Mouse (Mus musculus) liver, adult 2 months (tissue): ENCODE measurements at regions not wholly inside any gene's neighbourhood (a gene's known extent, or its start where the extent isn't known, plus 50 kb on each side); places are given as distances from the start of the nearest gene placed in this dataset.

Experiments used
- DNase-seq: peaks from one replicate; pipeline ENCODE4 v3.0.0-alpha.2; 2011; ENCODE audit warnings: low read depth, low spot score; ENCODE audit errors: extremely low read depth
- H3K27ac ChIP-seq: fragments of 200-500 bp; replicated peaks from 2 replicates; pipeline ENCODE4 v1.5.1; 2012; ENCODE audit warnings: low read depth, mild to moderate bottlenecking, control low read depth, inconsistent platforms, low read length; ENCODE audit not compliant: insufficient read depth
- H3K27me3 ChIP-seq: fragments of 200-500 bp; 2 replicates; pipeline ENCODE4 v1.6.1; 2012; ENCODE audit warnings: mild to moderate bottlenecking, moderate library complexity, low read length, inconsistent platforms; ENCODE audit not compliant: control insufficient read depth, insufficient read depth
- H3K36me3 ChIP-seq: fragments of 200-500 bp; 2 replicates; pipeline ENCODE4 v1.6.1; 2012; ENCODE audit warnings: low read length, inconsistent platforms; ENCODE audit not compliant: control insufficient read depth, insufficient read depth
- H3K4me1 ChIP-seq: fragments of 200-500 bp; 2 replicates; pipeline ENCODE4 v1.6.1; 2011; ENCODE audit warnings: low read length; ENCODE audit not compliant: control insufficient read depth, insufficient read depth
- H3K4me3 ChIP-seq: fragments of 200-500 bp; 2 replicates; pipeline ENCODE4 v1.5.1; 2011; ENCODE audit warnings: low read depth, mild to moderate bottlenecking, control low read depth, low read length, moderate library complexity; ENCODE audit not compliant: insufficient read depth
- H3K79me2 ChIP-seq: fragments of 200-500 bp; 2 replicates; pipeline ENCODE4 v1.6.1; 2012; ENCODE audit warnings: inconsistent platforms, mild to moderate bottlenecking, low read length, moderate library complexity; ENCODE audit not compliant: control insufficient read depth, insufficient read depth
- H3K9ac ChIP-seq: fragments of 200-500 bp; 2 replicates; pipeline ENCODE4 v1.6.1; 2012; ENCODE audit warnings: low read depth, mild to moderate bottlenecking, control low read depth, inconsistent platforms, low read length
- CTCF ChIP-seq: fragments of 200-500 bp; IDR thresholded peaks from 2 replicates; pipeline ENCODE4 v1.5.1; 2011; ENCODE audit warnings: low read depth, low read length, control low read depth
- POLR2A ChIP-seq: fragments of 200-500 bp; IDR thresholded peaks from 2 replicates; pipeline ENCODE4 v1.6.1; 2011; ENCODE audit warnings: low read length, control low read depth; ENCODE audit not compliant: insufficient read depth; ENCODE audit errors: extremely low read depth
- WGBS: fragments of 180-500 bp; shearing (Covaris S2); methylation state at CpG from one replicate; pipeline ENCODE4 v1.1.7; 2018; 5-methylcytosine and 5-hydroxymethylcytosine counted together

GRCm38 (mm10) chr17:82731561-82731960 is 483.5 kb upstream of the Pkdcc start:
- Histone ChIP-seq H3K36me3 (no peaks in the 10 kb centered on the region), H3K79me2 (no peaks in the 10 kb centered on the region), H3K4me1 (no peaks in the 10 kb centered on the region), H3K27me3 (no peaks in the 10 kb centered on the region), H3K9ac (no peak overlapping the region), H3K4me3 (no peak overlapping the region), H3K27ac (no peak overlapping the region)
- 84% methylated on average over 4 of the region's 4 CpGs for WGBS
- TF ChIP-seq POLR2A (no peak), CTCF (no peak)
- DNase-seq: no peak

- Histone ChIP-seq H3K27ac (no peak overlapping the region), H3K79me2 (no peaks in the 10 kb centered on the region), H3K9ac (no peak overlapping the region), H3K27me3 (no peaks in the 10 kb centered on the region), H3K4me3 (no peak overlapping the region), H3K36me3 (no peaks in the 10 kb centered on the region), H3K4me1 (no peaks in the 10 kb centered on the region)
- no peak for TF ChIP-seq POLR2A
- TF ChIP-seq CTCF: no peak
- 90% methylated on average over 1 of the region's 1 CpGs for WGBS
- DNase-seq: no peak
Observed at GRCm38 (mm10) chr17:82742445-82742844, 472.6 kb upstream of the Pkdcc start.

- H3K27me3 ChIP-seq: no peaks in the 10 kb centered on the region
- H3K4me1 ChIP-seq: no peaks in the 10 kb centered on the region
- H3K9ac ChIP-seq: no peak overlapping the region
- DNase-seq: no peak
- H3K27ac ChIP-seq: no peak overlapping the region
- no peak overlapping the region for H3K4me3 ChIP-seq
- WGBS: 77% methylated on average over 3 of the region's 3 CpGs
- H3K79me2 ChIP-seq: no peaks in the 10 kb centered on the region
- no peaks in the 10 kb centered on the region for H3K36me3 ChIP-seq
- TF ChIP-seq CTCF (no peak), POLR2A (no peak)
Observed at GRCm38 (mm10) chr17:82757400-82757799, 457.7 kb upstream of the Pkdcc start.

GRCm38 (mm10) chr17:82779096-82779495 is 436.0 kb upstream of the Pkdcc start:
- Histone ChIP-seq H3K27me3 (no peaks in the 10 kb centered on the region), H3K27ac (no peak overlapping the region), H3K79me2 (no peaks in the 10 kb centered on the region), H3K4me1 (no peaks in the 10 kb centered on the region), H3K4me3 (no peak overlapping the region), H3K9ac (no peak overlapping the region), H3K36me3 (no peaks in the 10 kb centered on the region)
- no peak for DNase-seq
- no peak for TF ChIP-seq POLR2A
- TF ChIP-seq CTCF: no peak
- 68% methylated on average over 2 of the region's 2 CpGs for WGBS

GRCm38 (mm10) chr17:82822129-82822528 is 393.0 kb upstream of the Pkdcc start:
- 56% methylated on average over 3 of the region's 3 CpGs for WGBS
- no peaks in the 10 kb centered on the region for H3K36me3 ChIP-seq
- no peaks in the 10 kb centered on the region for H3K4me1 ChIP-seq
- no peak overlapping the region for H3K27ac ChIP-seq
- no peak for DNase-seq
- no peak overlapping the region for H3K9ac ChIP-seq
- H3K79me2 ChIP-seq: no peaks in the 10 kb centered on the region
- H3K4me3 ChIP-seq: no peak overlapping the region
- no peak for TF ChIP-seq POLR2A
- H3K27me3 ChIP-seq: no peaks in the 10 kb centered on the region

GRCm38 (mm10) chr17:82824057-82824456 is 391.0 kb upstream of the Pkdcc start:
- H3K27ac ChIP-seq: no peak overlapping the region
- H3K79me2 ChIP-seq: no peaks in the 10 kb centered on the region
- TF ChIP-seq POLR2A: no peak
- no peak for TF ChIP-seq CTCF
- H3K36me3 ChIP-seq: no peaks in the 10 kb centered on the region
- WGBS: 72% methylated on average over 7 of the region's 7 CpGs
- no peaks in the 10 kb centered on the region for H3K4me1 ChIP-seq
- no peaks in the 10 kb centered on the region for H3K27me3 ChIP-seq
- no peak overlapping the region for H3K9ac ChIP-seq
- no peak for DNase-seq
- no peak overlapping the region for H3K4me3 ChIP-seq
